Mouse (Mus musculus) CH12.LX (cell line): ENCODE results near the gene Nup62. TPM values are rescaled to one million over a fixed set of nuclear protein-coding genes. Genes with fewer than 3 reads are reported as not detected.

ENCODE experiments used
- DNase-seq: peaks from one replicate; pipeline ENCODE4 v3.0.0-alpha.2; 2013; ENCODE audit errors: extremely low read depth
- H3K27ac ChIP-seq: 2 replicates; pipeline ENCODE4 v1.5.1; 2012; ENCODE audit warnings: low read depth, mild to moderate bottlenecking, control low read depth, moderate library complexity; ENCODE audit not compliant: insufficient read depth
- H3K27me3 ChIP-seq: replicated peaks from 2 replicates; pipeline ENCODE3; 2012; ENCODE audit warnings: inconsistent platforms
- H3K36me3 ChIP-seq, 2 experiments: replicated peaks in 1 of 2; 2 replicates each; pipeline versions ENCODE3 to v1.6.1; 2012; ENCODE audit warnings: inconsistent platforms in 1 of 2, low read length in 1 of 2, mild to moderate bottlenecking in 1 of 2, mixed read lengths in 1 of 2, moderate library complexity in 1 of 2; ENCODE audit not compliant: control insufficient read depth in 1 of 2, insufficient read depth in 1 of 2
- H3K4me1 ChIP-seq, 2 experiments: 2 replicates each; pipeline ENCODE4 v1.6.1; 2012; ENCODE audit warnings: inconsistent platforms in 1 of 2, moderate library complexity in 1 of 2; ENCODE audit not compliant: insufficient read depth in 2 of 2, control insufficient read depth in 1 of 2
- H3K4me2 ChIP-seq: 2 replicates; pipeline ENCODE4 v1.6.1; 2012; ENCODE audit warnings: low read depth, mild to moderate bottlenecking, control low read depth; ENCODE audit not compliant: poor library complexity, insufficient read depth, severe bottlenecking
- H3K4me3 ChIP-seq, 3 experiments: fragments of 150-350 bp in 1 of 3; sonication (generic) in 1 of 3; replicated peaks in 1 of 3; 2 replicates each; pipeline versions ENCODE3 to v1.5.1; 2011 to 2012; ENCODE audit warnings: low read depth in 2 of 3, low read length in 2 of 3, mild to moderate bottlenecking in 2 of 3, moderate library complexity in 2 of 3, control low read depth in 1 of 3, improper control_type of control experiment in 1 of 3, inconsistent platforms in 1 of 3, mixed read lengths in 1 of 3; ENCODE audit not compliant: poor library complexity in 1 of 3
- H3K79me2 ChIP-seq: replicated peaks from 2 replicates; pipeline ENCODE4 v1.6.1; 2012; ENCODE audit warnings: mild to moderate bottlenecking, moderate library complexity; ENCODE audit not compliant: control insufficient read depth, poor library complexity, insufficient read depth, severe bottlenecking; ENCODE audit errors: extremely low read depth
- H3K9ac ChIP-seq: 2 replicates; pipeline ENCODE4 v1.6.1; 2012; ENCODE audit warnings: low read depth, mild to moderate bottlenecking, control low read depth, moderate library complexity; ENCODE audit not compliant: insufficient read depth
- H3K9me3 ChIP-seq: replicated peaks from 2 replicates; pipeline ENCODE3; 2012; ENCODE audit warnings: low read length, inconsistent platforms, mixed read lengths
- CHD1 ChIP-seq: IDR thresholded peaks from 2 replicates; pipeline ENCODE4 v1.6.1; 2012; ENCODE audit warnings: low read depth, low read length, improper control_type of control experiment, inconsistent platforms
- CHD2 ChIP-seq: IDR thresholded peaks from 2 replicates; pipeline ENCODE4 v1.6.1; 2011; ENCODE audit warnings: low read length, improper control_type of control experiment
- EP300 ChIP-seq: IDR thresholded peaks from 2 replicates; pipeline ENCODE4 v1.6.1; 2011; ENCODE audit warnings: low read length, improper control_type of control experiment
- ETS1 ChIP-seq: conservative IDR thresholded peaks from 2 replicates; pipeline ENCODE4 v1.6.1; 2012; ENCODE audit warnings: low read depth, mild to moderate bottlenecking, inconsistent platforms, low read length, improper control_type of control experiment, moderate library complexity
- HCFC1 ChIP-seq: IDR thresholded peaks from 2 replicates; pipeline ENCODE4 v1.6.1; 2012; ENCODE audit warnings: low read depth, mild to moderate bottlenecking, inconsistent platforms, low read length, improper control_type of control experiment
- IRF4 ChIP-seq: IDR thresholded peaks from 2 replicates; pipeline ENCODE4 v1.6.1; 2014; ENCODE audit warnings: low read depth, mild to moderate bottlenecking, inconsistent platforms, low read length, improper control_type of control experiment
- JUND ChIP-seq: conservative IDR thresholded peaks from 2 replicates; pipeline ENCODE4 v1.6.1; 2011; ENCODE audit warnings: low read depth, low read length, improper control_type of control experiment
- KAT2A ChIP-seq: IDR thresholded peaks from 2 replicates; pipeline ENCODE4 v1.6.1; 2012; ENCODE audit warnings: low read length, improper control_type of control experiment, inconsistent platforms; ENCODE audit not compliant: insufficient replicate concordance
- MAFK ChIP-seq: IDR thresholded peaks from 2 replicates; pipeline ENCODE4 v1.6.1; 2011; ENCODE audit warnings: low read length, improper control_type of control experiment; ENCODE audit not compliant: insufficient replicate concordance
- MAX ChIP-seq: IDR thresholded peaks from 2 replicates; pipeline ENCODE4 v1.6.1; 2011; ENCODE audit warnings: low read length, improper control_type of control experiment
- MAZ ChIP-seq: IDR thresholded peaks from 2 replicates; pipeline ENCODE4 v1.6.1; 2012; ENCODE audit warnings: low read depth, mild to moderate bottlenecking, inconsistent platforms, low read length, improper control_type of control experiment, moderate library complexity
- MEF2A ChIP-seq: IDR thresholded peaks from 2 replicates; pipeline ENCODE4 v1.6.1; 2014; ENCODE audit warnings: low read depth, mild to moderate bottlenecking, inconsistent platforms, low read length, improper control_type of control experiment, borderline replicate concordance
- MXI1 ChIP-seq: IDR thresholded peaks from 2 replicates; pipeline ENCODE4 v1.6.1; 2011; ENCODE audit warnings: mild to moderate bottlenecking, low read depth, low read length, improper control_type of control experiment
- MYC ChIP-seq: IDR thresholded peaks from 2 replicates; pipeline ENCODE4 v1.6.1; 2011; ENCODE audit warnings: low read depth, mild to moderate bottlenecking, improper control_type of control experiment, low read length
- NELFE ChIP-seq: IDR thresholded peaks from 2 replicates; pipeline ENCODE4 v1.6.1; 2011; ENCODE audit warnings: low read depth, low read length, improper control_type of control experiment
- NRF1 ChIP-seq: IDR thresholded peaks from 2 replicates; pipeline ENCODE4 v1.6.1; 2014; ENCODE audit warnings: low read depth, mild to moderate bottlenecking, inconsistent platforms, low read length, improper control_type of control experiment, moderate library complexity
- PAX5 ChIP-seq: IDR thresholded peaks from 2 replicates; pipeline ENCODE4 v1.6.1; 2012; ENCODE audit warnings: low read length, inconsistent platforms, mixed read lengths
- POLR2AphosphoS2 ChIP-seq: IDR thresholded peaks from 2 replicates; pipeline ENCODE4 v1.6.1; 2011; ENCODE audit warnings: low read depth, low read length, improper control_type of control experiment
- RCOR1 ChIP-seq: conservative IDR thresholded peaks from 2 replicates; pipeline ENCODE4 v1.6.1; 2012; ENCODE audit warnings: low read depth, mild to moderate bottlenecking, inconsistent platforms, low read length, improper control_type of control experiment
- TCF12 ChIP-seq: IDR thresholded peaks from 2 replicates; pipeline ENCODE4 v1.6.1; 2014; ENCODE audit warnings: low read depth, mild to moderate bottlenecking, inconsistent platforms, low read length, improper control_type of control experiment
- USF1 ChIP-seq: IDR thresholded peaks from 2 replicates; pipeline ENCODE4 v1.6.1; 2014; ENCODE audit warnings: low read depth, mild to moderate bottlenecking, inconsistent platforms, low read length, improper control_type of control experiment
- USF2 ChIP-seq: conservative IDR thresholded peaks from 2 replicates; pipeline ENCODE4 v1.6.1; 2011; ENCODE audit warnings: low read depth, low read length, improper control_type of control experiment
- ZC3H11A ChIP-seq: IDR thresholded peaks from 2 replicates; pipeline ENCODE4 v1.6.1; 2012; ENCODE audit warnings: low read depth, mild to moderate bottlenecking, inconsistent platforms, low read length, improper control_type of control experiment
- ZKSCAN1 ChIP-seq: IDR thresholded peaks from 2 replicates; pipeline ENCODE4 v1.6.1; 2012; ENCODE audit warnings: low read depth, inconsistent platforms, low read length, improper control_type of control experiment, borderline replicate concordance
- ZNF384 ChIP-seq: IDR thresholded peaks from 2 replicates; pipeline ENCODE4 v1.6.1; 2012; ENCODE audit warnings: low read depth, low read length, improper control_type of control experiment, inconsistent platforms
- dilution Hi-C: fragments of 300-500 bp; cut with MboI; formaldehyde crosslinking; loops from 2 replicates; pipeline ENCODE4 v1.14.3; 2020; ENCODE audit warnings: low sequenced_read_pairs; ENCODE audit not compliant: extremely low pct_unique_long_range_greater_than_20kb, extremely low pct_ligation_motif_present
- in situ Hi-C: fragments of 300-500 bp; cut with MboI; formaldehyde crosslinking; loops from 3 replicates; pipeline ENCODE4 v1.14.3; 2019; ENCODE audit warnings: low sequenced_read_pairs, low pct_ligation_motif_present, low pct_unique_long_range_greater_than_20kb, mixed read lengths
- polyA plus RNA-seq: library from polyadenylated mRNA; unstranded; fragments of >175 nt; gene quantifications from 2 replicates; pipeline ENCODE4 v1.2.1, GENCODE M21; 2012; ENCODE audit warnings: low read depth; ENCODE audit not compliant: insufficient read length
- total RNA-seq, 2 experiments: library from RNA; depleted of rRNA; stranded (reverse); fragments of 300-350 nt in 1 of 2; fragments of >200 nt in 1 of 2; gene quantifications; 2 replicates each; pipeline ENCODE4 v1.2.3; 2012 to 2014

Nup62 gene
- total and polyA plus RNA-seq, 3 experiments = 93.3 to 151 (median 101) TPM

- in situ Hi-C loops (loop anchor here (25.0 kb wide), 1 partner anchor 1377 kb away; the partner anchor contains the start of gene Siglecg), dilution Hi-C loops (no loop called here)
- no peak for DNase-seq
- peaks cover 1% of the 10 kb centered on the region for H3K27me3 ChIP-seq
- 0 out of 4 replicates have a peak, but pooled peaks cover 0 to 2% of the 10 kb centered on the region in 2 experiments for H3K4me1 ChIP-seq
- no peak overlapping the region for H3K4me3 ChIP-seq
- H3K9ac ChIP-seq = no peak overlapping the region
- TF ChIP-seq MAZ (no peak), EP300 (no peak), IRF4 (no peak), MXI1 (no peak), NELFE (no peak), HCFC1 (no peak), MAX (no peak), PAX5 (no peak), KAT2A (no peak), CHD1 (no peak), CHD2 (no peak), MYC (no peak), TCF12 (no peak), MEF2A (no peak), MAFK (no peak), USF2 (no peak), ZKSCAN1 (no peak), NRF1 (no peak), USF1 (no peak), JUND (no peak)
- TF ChIP-seq, all 38 proteins: peak for 0
- Histone ChIP-seq H3K79me2 (no peaks in the 10 kb centered on the region), H3K4me2 (no peak overlapping the region), H3K27ac (no peak overlapping the region), H3K9me3 (peaks cover 10% of the 10 kb centered on the region), H3K36me3 (no peaks in the 10 kb centered on the region)
These were observed 26.4 kb upstream of the Nup62 start for GRCm38 (mm10) chr7:44789531-44789930.

GRCm38 (mm10) chr7:44790066-44790465, 25.8 kb upstream of the Nup62 start:
- DNase-seq = no peak
- Histone ChIP-seq H3K9me3 (peaks cover 14% of the 10 kb centered on the region), H3K36me3 (no peaks in the 10 kb centered on the region), H3K4me1 (0 out of 4 replicates have a peak, but pooled peaks cover 0 to 2% of the 10 kb centered on the region in 2 experiments), H3K4me3 (no peak overlapping the region), H3K27ac (no peak overlapping the region), H3K9ac (no peak overlapping the region)
- dilution Hi-C loops (no loop called here), in situ Hi-C loops (loop anchor here (25.0 kb wide), 1 partner anchor 1378 kb away; the partner anchor contains the start of gene Siglecg)
- TF ChIP-seq POLR2AphosphoS2 = no peak
- TF ChIP-seq ZC3H11A = no peak
- TF ChIP-seq ZNF384 = no peak
- TF ChIP-seq RCOR1 = no peak
- TF ChIP-seq NRF1 = no peak
- TF ChIP-seq ETS1 = no peak
- TF ChIP-seq, all 38 proteins: peak for 0
- no peak overlapping the region for H3K4me2 ChIP-seq
- peaks cover 1% of the 10 kb centered on the region for H3K27me3 ChIP-seq
- no peaks in the 10 kb centered on the region for H3K79me2 ChIP-seq
